ENCODE assay signal across 25 mouse cellular contexts in the genomic region with DNA sequence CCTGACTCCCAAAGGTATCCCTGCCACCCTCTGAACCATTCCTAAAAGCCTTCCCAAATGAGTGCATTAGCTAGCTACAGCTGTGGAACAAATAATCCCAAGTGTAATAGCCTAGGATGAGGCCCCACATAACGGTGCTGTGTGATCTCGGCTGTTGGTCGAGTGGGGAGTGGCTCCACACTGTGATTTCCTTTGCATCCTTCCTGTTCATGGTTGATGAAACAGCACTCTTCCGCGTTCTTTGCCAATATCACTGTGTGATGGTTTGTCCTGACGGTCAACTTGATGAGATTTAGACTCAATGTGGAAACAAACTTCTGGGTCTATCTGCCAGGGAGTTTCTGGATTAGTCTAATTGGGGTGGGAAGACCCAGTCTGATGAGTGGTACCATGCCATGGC. TPM values are rescaled to one million over a fixed set of nuclear protein-coding genes. Genes with fewer than 3 reads are reported as not detected.
DNase-seq lines count a peak whose midpoint lies in the region; ATAC-seq and TF ChIP-seq lines count a peak whose summit lies in the region.
"Had no signal": no experiment of that assay in that cellular context is flagged by ENCODE, and none has a peak within 500 bp of the region (broad histone marks: within the 10 kb centered on the region; RNA-seq: fewer than 3 reads in every experiment).

No protein-coding gene starts in this region.

- no peak overlapping the region for H3K4me3 ChIP-seq in spleen, adult 2 months (ENCODE audit: extremely low read depth, insufficient read depth, insufficient read length)
- H3K4me3 ChIP-seq in forebrain, embryonic 16.5 days (replicated peaks; ENCODE audit: low read length) = no peak overlapping the region
- H3K4me3 ChIP-seq: embryonic facial prominence, embryonic 13.5 days; embryonic facial prominence, embryonic 15.5 days; erythroblast, embryonic 14.5 days; forebrain, embryonic 10.5 days; forebrain, embryonic 12.5 days had no signal

- H3K9me3 ChIP-seq in forebrain, embryonic 16.5 days (ENCODE audit: control insufficient read depth, low read length) = no peaks in the 10 kb centered on the region
- H3K9me3 ChIP-seq: embryonic facial prominence, embryonic 13.5 days; embryonic facial prominence, embryonic 15.5 days; forebrain, embryonic 10.5 days; forebrain, embryonic 12.5 days had no signal

- H3K4me2 ChIP-seq in forebrain, embryonic 16.5 days (ENCODE audit: low read length) = no peak overlapping the region
- H3K4me2 ChIP-seq: embryonic facial prominence, embryonic 13.5 days; embryonic facial prominence, embryonic 15.5 days; forebrain, embryonic 12.5 days had no signal

- no peaks in the 10 kb centered on the region for H3K27me3 ChIP-seq in spleen, adult 2 months (ENCODE audit: control insufficient read depth, insufficient read depth, low read length)
- H3K27me3 ChIP-seq in forebrain, embryonic 16.5 days (replicated peaks; ENCODE audit: control insufficient read depth, insufficient read depth, low read length) = no peaks in the 10 kb centered on the region
- H3K27me3 ChIP-seq: embryonic facial prominence, embryonic 13.5 days; embryonic facial prominence, embryonic 15.5 days had no signal

- peak; percentile 59; the same call in 1 of the 2 replicates for ATAC-seq in neutrophil, adult 5-6 weeks (ENCODE audit: extremely low read depth, insufficient number of reproducible peaks, low FRiP score, poor library complexity, severe bottlenecking)
- ATAC-seq in forebrain, embryonic 16.5 days = no peak
- ATAC-seq: forebrain, embryonic 14.5 days; forebrain, postnatal 0 days had no signal

- peak in 1 of 2 experiments; percentile 40 for DNase-seq in spleen, adult 2 months (ENCODE audit: low read depth in 1 of 2, low spot score in 2 of 2)
- DNase-seq in spleen, postnatal 14 days (ENCODE audit: low spot score in 2 of 2) = no peak
- peak; percentile 34 to 48 for DNase-seq in B cell, adult 2 months
- DNase-seq in layer of hippocampus, adult 11-12 months (ENCODE audit: low spot score) = no peak
- DNase-seq: adrenal gland, adult 2 months; adrenal gland, postnatal 10 days; adrenal gland, postnatal 25 days; cerebellum, adult 11 months; cerebellum, adult 18-20 months; cerebellum, adult 8-10 months; cerebellum, adult 9-11 months; cerebellum, postnatal 14 days; cerebellum, postnatal 36 days; embryo, embryonic 11 days; forebrain, postnatal 0 days had no signal

- H3K36me3 ChIP-seq in spleen, adult 2 months (ENCODE audit: control insufficient read depth, insufficient read depth, low read length) = no peaks in the 10 kb centered on the region
- no peaks in the 10 kb centered on the region for H3K36me3 ChIP-seq in forebrain, embryonic 16.5 days (ENCODE audit: control insufficient read depth, insufficient read depth)
- H3K36me3 ChIP-seq: embryonic facial prominence, embryonic 13.5 days; embryonic facial prominence, embryonic 15.5 days; forebrain, embryonic 10.5 days; forebrain, embryonic 12.5 days had no signal

- 19% methylated on average over 6 of the region's 6 CpGs for WGBS in spleen, adult 2 months
- 85% methylated on average over 6 of the region's 6 CpGs for WGBS in forebrain, embryonic 16.5 days

- TF ChIP-seq CTCF in spleen, adult 2 months (IDR thresholded peaks at IDR 0.05; ENCODE audit: extremely low read depth, insufficient read depth, insufficient read length, insufficient replicate concordance) = no peak

- H3K4me1 ChIP-seq in spleen, adult 2 months (ENCODE audit: control insufficient read depth, insufficient read depth, insufficient read length) = peaks cover 19% of the 10 kb centered on the region; the same call in 1 of the 2 replicates
- no peaks in the 10 kb centered on the region for H3K4me1 ChIP-seq in forebrain, embryonic 16.5 days (replicated peaks; ENCODE audit: control insufficient read depth, insufficient read depth, low read length)
- H3K4me1 ChIP-seq: embryonic facial prominence, embryonic 13.5 days; embryonic facial prominence, embryonic 15.5 days; forebrain, embryonic 12.5 days had no signal

- H3K9ac ChIP-seq in forebrain, embryonic 16.5 days (replicated peaks; ENCODE audit: low read depth, low read length) = no peak overlapping the region
- H3K9ac ChIP-seq: embryonic facial prominence, embryonic 13.5 days; embryonic facial prominence, embryonic 15.5 days; forebrain, embryonic 12.5 days; forebrain, postnatal 0 days had no signal

- TF ChIP-seq POLR2A in spleen, adult 2 months (IDR thresholded peaks at IDR 0.05; ENCODE audit: low read depth, low read length) = peak; percentile 2; the same call in 1 of the 2 replicates

- H3K27ac ChIP-seq in spleen, adult 2 months (ENCODE audit: insufficient read depth, low read length) = peak overlapping the region; percentile 40
- no peak overlapping the region for H3K27ac ChIP-seq in forebrain, embryonic 16.5 days (ENCODE audit: low read length)
- H3K27ac ChIP-seq: embryonic facial prominence, embryonic 13.5 days; embryonic facial prominence, embryonic 15.5 days; forebrain, embryonic 10.5 days; forebrain, embryonic 12.5 days had no signal

RNA-seq across cellular contexts. Expression of gene Grpel1, which starts 12.0 kb away (rescaled TPM):
- 5.4 and 6.4 TPM in 2 replicates for polyA plus RNA-seq in spleen, adult 2 months (2012; rRNA removed)
- total RNA-seq in neutrophil, adult 5-6 weeks (2017) = 16.3 and 18.2 TPM in 2 replicates
- 44.1 TPM in 2 replicates for polyA plus RNA-seq in forebrain, embryonic 16.5 days (2015; fragmentation: Nextera tagmentation; extraction: Ambion mirVana)

RNA-seq across cellular contexts. Expression of gene Tada2b, which starts 31.3 kb away (rescaled TPM):
- 10.3 and 12.9 TPM in 2 replicates for polyA plus RNA-seq in spleen, adult 2 months (2012; rRNA removed)
- total RNA-seq in neutrophil, adult 5-6 weeks (2017) = 26.4 and 28.9 TPM in 2 replicates
- 3.0 TPM in 2 replicates for polyA plus RNA-seq in forebrain, embryonic 16.5 days (2015; fragmentation: Nextera tagmentation; extraction: Ambion mirVana)

RNA-seq across cellular contexts. Expression of gene Ccdc96, which starts 31.6 kb away (rescaled TPM):
- polyA plus RNA-seq in spleen, adult 2 months (2012; rRNA removed) = 0.04 TPM in 1 of 2 replicates, not detected in the other
- total RNA-seq in neutrophil, adult 5-6 weeks (2017) = 0.35 and 0.49 TPM in 2 replicates
- polyA plus RNA-seq in forebrain, embryonic 16.5 days (2015; fragmentation: Nextera tagmentation; extraction: Ambion mirVana) = 3.0 and 3.4 TPM in 2 replicates
- polyA plus RNA-seq: adrenal gland, adult 2 months had no signal

RNA-seq across cellular contexts. Expression of gene Sorcs2, which starts 54.9 kb away (rescaled TPM):
- 2.3 and 3.7 TPM in 2 replicates for polyA plus RNA-seq in spleen, adult 2 months (2012; rRNA removed)
- total RNA-seq in neutrophil, adult 5-6 weeks (2017) = 2.5 and 2.8 TPM in 2 replicates
- polyA plus RNA-seq in forebrain, embryonic 16.5 days (2015; fragmentation: Nextera tagmentation; extraction: Ambion mirVana) = 5.5 and 7.0 TPM in 2 replicates
- total RNA-seq: common myeloid progenitor, adult 5-6 weeks; MEL had no signal
- polyA plus RNA-seq: erythroblast, embryonic 14.5 days had no signal

Comparison
In these comparisons a context has a peak if more than half of its experiments do, and no peak if none do; other contexts are left out.
1. DNase-seq: peak in B cell, adult 2 months (2 of 2); none in spleen, postnatal 14 days (0 of 2) and layer of hippocampus, adult 11-12 months (single experiment).